Mouse (Mus musculus): ENCODE results near the gene Plpp6. TPM values are rescaled to one million over a fixed set of nuclear protein-coding genes. Genes with fewer than 3 reads are reported as not detected.
A peak's percentile ranks its signal among the peaks of the same experiment; 100 is the strongest.
"Not testable (repeated sequence)": the region's sequence is repeated elsewhere in the genome, so short reads cannot be mapped to it uniquely, and the experiment has no call there.

The Plpp6 gene
- total RNA-seq, 2 experiments from 2014 or later, result 1.8 to 1.9 TPM

GRCm38 (mm10) chr19:28991391-28991790, 27.6 kb downstream of the Plpp6 start:
- H3K27ac ChIP-seq, result peak overlapping the region; percentile 97
- DNase-seq, result no peak
- peak overlapping the region; percentile 88 for H3K4me3 ChIP-seq
- intact Hi-C loops (cut with DNase I), result loop anchor here (5.0 kb wide), 2 partner anchors 56 to 979 kb away; partner anchors contain the start of genes Ak3 and Rfx3
- no peak for TF ChIP-seq CTCF (IDR thresholded peaks at IDR 0.05)

GRCm38 (mm10) chr19:28994870-28995269, 31.1 kb downstream of the Plpp6 start:
- Histone ChIP-seq H3K4me3 (no peak overlapping the region), H3K27ac (peak overlapping the region; percentile 25; the same call in 1 of the 2 replicates)
- no peak for TF ChIP-seq CTCF (IDR thresholded peaks at IDR 0.05)
- intact Hi-C loops (cut with DNase I), result loop anchor here (5.0 kb wide), 2 partner anchors 52 to 983 kb away; partner anchors contain the start of genes Ak3 and Rfx3
- DNase-seq, result peak; percentile 27

- Histone ChIP-seq H3K27ac (no peak overlapping the region), H3K4me3 (no peak overlapping the region)
- intact Hi-C loops (cut with DNase I), result no loop called here
- DNase-seq, result no peak
- TF ChIP-seq CTCF (IDR thresholded peaks at IDR 0.05), result no peak
Measured at GRCm38 (mm10) chr19:28995366-28995765, 31.6 kb downstream of the Plpp6 start.

GRCm38 (mm10) chr19:28997976-28998630, 34.4 kb downstream of the Plpp6 start:
- intact Hi-C loops (cut with DNase I), result no loop called here
- Histone ChIP-seq H3K27ac (no peak overlapping the region), H3K4me3 (no peak overlapping the region)
- no peak for TF ChIP-seq CTCF (IDR thresholded peaks at IDR 0.05)
- no peak for DNase-seq

DNA sequence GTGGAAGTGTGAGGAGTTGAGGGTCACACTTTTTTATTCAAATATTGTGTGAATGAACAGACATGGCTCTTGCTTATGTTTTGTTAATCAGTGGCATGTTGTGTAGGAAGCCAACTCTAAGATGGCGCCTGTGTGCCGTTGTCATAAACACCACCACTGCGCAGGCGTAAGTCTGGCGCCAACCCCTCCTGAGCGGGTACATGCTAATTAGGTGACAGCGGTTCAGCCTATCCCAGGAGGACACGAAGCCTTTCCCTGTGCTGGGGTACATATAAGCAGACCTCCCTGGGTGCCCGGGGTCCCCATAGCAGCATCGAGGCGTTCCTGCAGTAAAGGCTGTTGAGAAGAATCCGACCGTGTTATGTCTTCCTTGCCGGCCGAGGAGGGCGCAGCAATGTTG, 36.6 kb downstream of the Plpp6 start:
- DNase-seq; intact Hi-C loops (cut with DNase I); H3K4me3 ChIP-seq; H3K27ac ChIP-seq: not testable (repeated sequence)

DNA sequence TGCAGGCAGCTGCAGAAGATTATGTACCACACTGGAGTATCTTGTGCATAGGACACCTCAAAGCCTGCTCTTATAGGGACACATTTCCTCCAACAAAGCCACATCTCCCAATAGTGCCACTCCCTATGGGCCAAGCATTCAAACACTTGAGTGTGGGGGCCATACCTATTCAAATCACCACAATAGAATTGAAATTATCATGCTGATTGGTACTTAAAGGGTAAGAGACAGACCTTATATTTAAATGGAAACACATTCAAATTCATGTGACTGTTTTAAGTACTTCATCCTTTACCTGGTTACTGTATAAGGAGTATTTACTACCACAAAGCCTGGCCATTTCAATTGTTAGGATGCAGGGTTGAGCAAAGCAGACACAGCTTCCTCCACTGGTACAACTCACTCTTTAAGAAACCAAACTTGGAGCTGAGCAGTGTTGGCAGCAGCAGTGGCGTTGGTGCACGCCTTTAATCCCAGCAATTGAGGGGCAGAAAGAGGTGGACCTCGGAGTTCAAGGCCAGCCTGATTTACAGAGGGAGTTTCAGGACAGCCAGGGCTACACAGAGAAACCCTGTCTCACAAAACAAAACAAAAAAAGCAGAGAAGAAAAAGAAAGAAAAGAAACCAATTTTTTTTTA, 44.4 kb downstream of the Plpp6 start:
- no peak overlapping the region for H3K4me3 ChIP-seq
- H3K27ac ChIP-seq, result no peak overlapping the region
- intact Hi-C loops (cut with DNase I), result no loop called here
- DNase-seq, result no peak
- no peak for TF ChIP-seq CTCF (IDR thresholded peaks at IDR 0.05)

GRCm38 (mm10) chr19:29009046-29009445, 45.3 kb downstream of the Plpp6 start:
- no peak for TF ChIP-seq CTCF (IDR thresholded peaks at IDR 0.05)
- intact Hi-C loops (cut with DNase I), result no loop called here

DNA sequence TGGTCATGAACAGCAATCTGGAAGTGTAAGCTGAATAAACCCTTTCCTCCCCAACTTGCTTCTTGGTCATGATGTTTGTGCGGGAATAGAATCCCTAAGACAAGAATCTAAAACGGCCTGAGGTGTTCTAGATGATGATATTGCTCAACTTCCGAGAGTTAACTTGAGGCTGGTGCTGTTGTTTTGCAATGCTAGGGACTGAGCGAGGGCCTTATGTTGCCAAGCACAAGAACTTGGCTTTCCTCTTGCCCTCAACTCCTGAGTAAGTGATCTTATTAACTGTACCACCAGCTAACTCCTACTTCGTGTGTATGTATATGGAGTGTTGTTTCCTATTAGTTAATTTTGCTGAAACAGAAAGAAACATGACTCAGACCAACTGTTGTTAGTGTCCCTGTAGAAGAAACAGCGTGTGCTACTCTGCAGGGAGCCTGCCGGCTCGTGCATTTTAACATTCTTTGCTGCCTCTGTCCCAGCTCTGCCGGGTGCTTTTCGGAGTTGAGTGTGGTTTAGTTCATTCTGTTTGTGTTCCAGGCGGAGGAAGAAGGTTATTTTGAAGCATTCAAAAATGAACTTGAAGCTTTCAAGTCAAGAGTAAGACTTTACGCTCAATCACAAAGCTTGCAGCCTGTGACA, 47.7 kb downstream of the Plpp6 start:
- no peak overlapping the region for H3K4me3 ChIP-seq
- intact Hi-C loops (cut with DNase I), result no loop called here
- no peak for TF ChIP-seq CTCF (IDR thresholded peaks at IDR 0.05)
- no peak overlapping the region for H3K27ac ChIP-seq
- DNase-seq, result no peak

More at GRCm38 (mm10) chr19:29009046-29009445, 45.3 kb downstream of the Plpp6 start:
- H3K27ac ChIP-seq, result no peak overlapping the region
- no peak overlapping the region for H3K4me3 ChIP-seq
- no peak for DNase-seq

DNA sequence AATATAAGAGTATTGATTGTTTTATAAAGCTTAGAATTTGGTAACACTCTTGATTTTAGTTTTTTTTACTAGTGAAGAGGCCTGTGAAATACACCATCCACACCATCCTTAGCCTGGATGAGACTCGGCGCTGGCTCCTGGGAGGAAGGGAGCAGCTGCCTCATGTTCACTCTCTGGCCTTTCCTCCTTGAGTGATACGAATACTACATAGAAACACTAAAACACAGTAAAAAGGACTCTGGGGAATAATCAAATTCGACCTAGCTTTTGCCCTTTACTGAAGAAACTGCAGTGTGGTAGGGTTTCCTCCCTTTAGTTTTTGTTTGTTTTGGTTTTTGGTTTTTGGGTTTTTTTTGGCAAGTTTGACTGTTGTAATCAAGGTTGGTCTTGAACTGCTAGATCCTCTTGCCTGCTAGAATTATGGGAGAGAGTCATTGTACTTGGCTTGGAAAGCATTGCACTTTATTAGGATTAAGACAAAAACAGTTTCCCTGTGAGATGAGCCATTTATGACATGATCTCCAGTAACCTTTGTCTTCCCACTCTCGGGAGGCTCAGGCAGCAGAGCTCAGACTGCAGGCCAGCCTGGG, 50.8 kb downstream of the Plpp6 start:
- TF ChIP-seq CTCF (IDR thresholded peaks at IDR 0.05), result no peak
- Histone ChIP-seq H3K27ac (peak overlapping the region; percentile 56), H3K4me3 (no peak overlapping the region)
- no peak for DNase-seq
- intact Hi-C loops (cut with DNase I), result no loop called here

- TF ChIP-seq CTCF (IDR thresholded peaks at IDR 0.05), result no peak
- H3K4me3 ChIP-seq, result no peak overlapping the region
- peak overlapping the region; percentile 56 for H3K27ac ChIP-seq
- intact Hi-C loops (cut with DNase I), result no loop called here
- DNase-seq, result no peak
Measured at GRCm38 (mm10) chr19:29015410-29016203, 51.9 kb downstream of the Plpp6 start.

DNA sequence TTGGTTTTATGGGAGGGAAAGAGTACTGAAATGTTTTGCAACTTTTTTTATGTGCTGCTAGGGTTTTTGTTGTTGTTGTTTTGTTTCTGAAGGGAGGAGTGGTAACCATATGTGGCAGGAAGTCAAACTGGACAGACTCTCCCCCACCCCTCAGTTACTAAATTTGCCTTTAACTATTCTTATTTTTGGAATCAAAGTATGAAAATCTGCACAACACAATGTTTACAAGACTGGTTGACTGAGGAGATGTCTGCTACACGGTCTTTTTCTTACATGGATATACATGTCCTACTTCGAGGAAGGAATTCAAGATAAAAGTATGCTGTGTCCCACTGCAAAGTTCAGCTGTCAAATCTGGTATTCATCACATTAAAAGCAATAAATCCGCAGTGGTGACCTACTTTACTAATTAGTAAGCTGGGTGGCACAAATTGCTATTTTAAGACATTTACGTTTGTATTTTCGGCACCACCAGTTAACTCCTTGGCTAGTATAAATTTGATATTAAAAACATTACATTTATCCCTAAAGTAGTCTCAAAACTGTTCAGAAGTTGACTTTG, 52.5 kb downstream of the Plpp6 start:
- no peak for TF ChIP-seq CTCF (IDR thresholded peaks at IDR 0.05)
- DNase-seq, result no peak
- H3K27ac ChIP-seq, result peak overlapping the region; percentile 56
- intact Hi-C loops (cut with DNase I), result no loop called here
- H3K4me3 ChIP-seq, result no peak overlapping the region

Other genes starting within 250 kb of the Plpp6 start
- gene Slc1a1, start 128.9 kb upstream of the Plpp6 start, total RNA-seq (2021), result 1 to 10 TPM; 1.3 to 4.2 TPM
- gene 4430402I18Rik, start 3.8 kb downstream of the Plpp6 start, total RNA-seq (2021), result 1 to 10 TPM; 2.1 to 2.6 TPM
- gene Cdc37l1, start 26.4 kb downstream of the Plpp6 start, total RNA-seq (2021), result 10 to 100 TPM; 44.8 to 55.5 TPM
- gene Ak3, start 84.0 kb downstream of the Plpp6 start, total RNA-seq (2021), result 10 to 100 TPM; 38.1 to 54.4 TPM
- gene Rcl1, start 137.4 kb downstream of the Plpp6 start, total RNA-seq (2021), result 1 to 10 TPM; 6.5 to 7.7 TPM